Comparison of ENCODE assay signal across 7 mouse cellular contexts in the genomic region with DNA sequence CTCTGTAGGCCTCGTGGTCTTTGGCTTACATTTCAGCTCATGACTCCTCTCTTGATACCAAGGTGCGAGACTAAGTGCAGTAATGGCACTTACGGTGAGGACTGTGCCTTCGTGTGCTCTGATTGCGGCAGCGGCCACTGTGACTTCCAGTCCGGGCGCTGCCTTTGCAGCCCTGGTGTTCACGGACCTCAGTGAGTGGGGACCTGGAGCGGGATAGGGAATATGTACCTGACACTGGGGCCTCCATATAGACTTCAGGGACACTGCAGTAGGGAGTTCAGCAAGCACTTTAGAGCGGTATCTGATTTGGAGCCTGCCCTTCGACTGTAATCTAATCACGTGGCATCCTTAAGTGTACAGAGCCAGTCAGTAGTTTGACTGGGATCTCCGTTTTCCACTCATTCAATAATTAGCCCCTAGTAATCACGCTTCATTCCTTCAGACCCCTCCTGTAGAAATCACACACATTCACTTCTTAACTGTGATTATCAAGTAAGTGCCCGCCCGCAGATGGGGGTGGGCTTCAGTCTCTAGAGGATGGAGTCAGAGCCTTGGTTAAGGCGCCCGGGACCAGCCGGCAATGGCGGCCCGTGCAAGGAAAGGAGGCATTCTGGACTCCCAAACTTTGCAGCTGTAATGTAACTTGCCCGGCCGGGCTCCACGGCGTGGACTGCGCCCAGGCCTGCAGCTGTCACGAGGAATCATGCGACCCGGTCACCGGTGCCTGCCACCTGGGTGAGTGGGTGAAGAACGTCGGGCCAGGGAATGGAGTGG. TPM values are rescaled to one million over a fixed set of nuclear protein-coding genes. Genes with fewer than 3 reads are reported as not detected.
DNase-seq lines count a peak whose midpoint lies in the region; ATAC-seq and TF ChIP-seq lines count a peak whose summit lies in the region.

No protein-coding gene starts in this region.

- H3K36me3 ChIP-seq in lung, embryonic 16.5 days (ENCODE audit: control insufficient read depth, insufficient read depth, low read length), result peaks cover 2% of the 10 kb centered on the region; the same call in 1 of the 2 replicates
- H3K36me3 ChIP-seq in forebrain, embryonic 13.5 days (ENCODE audit: poor library complexity, severe bottlenecking), result no peaks in the 10 kb centered on the region
- peaks cover 64% of the 10 kb centered on the region for H3K36me3 ChIP-seq in limb, embryonic 14.5 days (ENCODE audit: control insufficient read depth, insufficient read depth, low read length)
- H3K36me3 ChIP-seq in stomach, embryonic 14.5 days (ENCODE audit: control insufficient read depth, insufficient read depth, low read length), result peaks cover 20% of the 10 kb centered on the region

- ATAC-seq in lung, embryonic 16.5 days (ENCODE audit: low read depth), result no peak
- ATAC-seq in forebrain, embryonic 13.5 days, result no peak
- no peak for ATAC-seq in limb, embryonic 14.5 days (ENCODE audit: low FRiP score, low read depth)
- no peak for ATAC-seq in stomach, embryonic 14.5 days (ENCODE audit: insufficient number of reproducible peaks, insufficient read depth, low FRiP score, low read depth)

- H3K4me2 ChIP-seq in lung, embryonic 16.5 days (ENCODE audit: low read depth, low read length), result peak overlapping the region; percentile 60
- H3K4me2 ChIP-seq in forebrain, embryonic 13.5 days, result peak overlapping the region; percentile 63
- peak overlapping the region; percentile 44 for H3K4me2 ChIP-seq in limb, embryonic 14.5 days (replicated peaks; ENCODE audit: low read depth, low read length, severe bottlenecking)
- H3K4me2 ChIP-seq in stomach, embryonic 14.5 days (replicated peaks; ENCODE audit: low read depth, low read length), result peak overlapping the region; percentile 42

- no peak for DNase-seq in lung, postnatal 4 days
- no peak for DNase-seq in limb, embryonic 14.5 days (ENCODE audit: low spot score)
- DNase-seq in cerebellum, adult 11 months, result no peak
- no peak for DNase-seq in right cerebral cortex, postnatal 4 days

- H3K27me3 ChIP-seq in lung, embryonic 16.5 days (ENCODE audit: control insufficient read depth, insufficient read depth, low read depth, low read length), result peaks cover 60% of the 10 kb centered on the region
- peaks cover 87% of the 10 kb centered on the region for H3K27me3 ChIP-seq in forebrain, embryonic 13.5 days
- H3K27me3 ChIP-seq in limb, embryonic 14.5 days (ENCODE audit: control insufficient read depth, insufficient read depth, low read length), result peaks cover 12% of the 10 kb centered on the region; the same call in 1 of the 2 replicates
- H3K27me3 ChIP-seq in stomach, embryonic 14.5 days (ENCODE audit: control insufficient read depth, insufficient read depth, low read length), result peaks cover 25% of the 10 kb centered on the region

- H3K27ac ChIP-seq in lung, embryonic 16.5 days (ENCODE audit: low read length), result no peak overlapping the region
- no peak overlapping the region for H3K27ac ChIP-seq in forebrain, embryonic 13.5 days
- peak overlapping the region; percentile 2; the same call in 1 of the 2 replicates for H3K27ac ChIP-seq in limb, embryonic 14.5 days (replicated peaks; ENCODE audit: low read depth, low read length)
- H3K27ac ChIP-seq in stomach, embryonic 14.5 days (ENCODE audit: low read length), result no peak overlapping the region

- H3K4me1 ChIP-seq in lung, embryonic 16.5 days (replicated peaks; ENCODE audit: control insufficient read depth, insufficient read depth, low read length), result peaks cover 87% of the 10 kb centered on the region
- H3K4me1 ChIP-seq in forebrain, embryonic 13.5 days, result peaks cover 41% of the 10 kb centered on the region
- peaks cover 96% of the 10 kb centered on the region for H3K4me1 ChIP-seq in limb, embryonic 14.5 days (ENCODE audit: control insufficient read depth, insufficient read depth, low read length)
- H3K4me1 ChIP-seq in stomach, embryonic 14.5 days (ENCODE audit: control insufficient read depth, insufficient read depth, low read length), result peaks cover 63% of the 10 kb centered on the region

- no peak for TF ChIP-seq POLR2A in limb, embryonic 14.5 days (IDR thresholded peaks at IDR 0.05; ENCODE audit: borderline replicate concordance, extremely low read depth, insufficient read depth, insufficient read length)

- 33% methylated on average over 33 of the region's 33 CpGs for WGBS in lung, embryonic 16.5 days
- 4% methylated on average over 33 of the region's 33 CpGs for WGBS in forebrain, embryonic 13.5 days
- WGBS in limb, embryonic 14.5 days, result 27% methylated on average over 31 of the region's 33 CpGs
- WGBS in stomach, embryonic 14.5 days, result 45% methylated on average over 33 of the region's 33 CpGs

- no peaks in the 10 kb centered on the region for H3K9me3 ChIP-seq in lung, embryonic 16.5 days (ENCODE audit: control insufficient read depth, low read length)
- no peaks in the 10 kb centered on the region for H3K9me3 ChIP-seq in forebrain, embryonic 13.5 days (replicated peaks)
- H3K9me3 ChIP-seq in limb, embryonic 14.5 days (ENCODE audit: control insufficient read depth, low read length), result no peaks in the 10 kb centered on the region
- no peaks in the 10 kb centered on the region for H3K9me3 ChIP-seq in stomach, embryonic 14.5 days (ENCODE audit: control insufficient read depth, low read depth, low read length)

- H3K9ac ChIP-seq in lung, embryonic 16.5 days (ENCODE audit: low read length), result peak overlapping the region; percentile 17
- peak overlapping the region; percentile 52 for H3K9ac ChIP-seq in forebrain, embryonic 13.5 days
- peak overlapping the region; percentile 36; the same call in 1 of the 2 replicates for H3K9ac ChIP-seq in limb, embryonic 14.5 days (ENCODE audit: low read depth, low read length, severe bottlenecking)
- H3K9ac ChIP-seq in stomach, embryonic 14.5 days (replicated peaks; ENCODE audit: low read depth, low read length), result no peak overlapping the region

- peak overlapping the region; percentile 41 for H3K4me3 ChIP-seq in lung, embryonic 16.5 days (ENCODE audit: low read length)
- peak overlapping the region; percentile 38 for H3K4me3 ChIP-seq in forebrain, embryonic 13.5 days
- peak overlapping the region; percentile 24 for H3K4me3 ChIP-seq in limb, embryonic 14.5 days (replicated peaks; ENCODE audit: low read length)
- H3K4me3 ChIP-seq in stomach, embryonic 14.5 days (ENCODE audit: low read depth, low read length), result peak overlapping the region; percentile 20

RNA-seq across cellular contexts. Expression of gene Scarf2, which starts 6.8 kb away (rescaled TPM):
- polyA plus RNA-seq in lung, embryonic 16.5 days (2015; fragmentation: Nextera tagmentation; extraction: Ambion mirVana), result 12.4 and 13.9 TPM in 2 replicates
- polyA plus RNA-seq in forebrain, embryonic 13.5 days (2015; fragmentation: Nextera tagmentation; extraction: Ambion mirVana), result 0.76 and 1.1 TPM in 2 replicates
- 232 and 360 TPM in 2 replicates for polyA plus RNA-seq in limb, embryonic 14.5 days (2012; rRNA removed)
- polyA plus RNA-seq in limb, embryonic 14.5 days (2014; fragmentation: Nextera tagmentation; extraction: Ambion mirVana), result 51.3 and 64.9 TPM in 2 replicates
- polyA plus RNA-seq in stomach, embryonic 14.5 days (2014; fragmentation: Nextera tagmentation; extraction: Ambion mirVana), result 17.8 and 23.3 TPM in 2 replicates

RNA-seq across cellular contexts. Expression of gene B830017H08Rik, which starts 29.1 kb away (rescaled TPM):
- not detected in 2 replicates for polyA plus RNA-seq in lung, embryonic 16.5 days (2015; fragmentation: Nextera tagmentation; extraction: Ambion mirVana)
- 0.27 and 0.55 TPM in 2 replicates for polyA plus RNA-seq in forebrain, embryonic 13.5 days (2015; fragmentation: Nextera tagmentation; extraction: Ambion mirVana)
- polyA plus RNA-seq in limb, embryonic 14.5 days (2012; rRNA removed), result 0.49 and 0.58 TPM in 2 replicates
- 0.17 and 0.69 TPM in 2 replicates for polyA plus RNA-seq in limb, embryonic 14.5 days (2014; fragmentation: Nextera tagmentation; extraction: Ambion mirVana)
- not detected in 2 replicates for polyA plus RNA-seq in stomach, embryonic 14.5 days (2014; fragmentation: Nextera tagmentation; extraction: Ambion mirVana)

RNA-seq across cellular contexts. Expression of gene Car15, which starts 34.3 kb away (rescaled TPM):
- polyA plus RNA-seq in lung, embryonic 16.5 days (2015; fragmentation: Nextera tagmentation; extraction: Ambion mirVana), result 4.1 and 4.5 TPM in 2 replicates
- 4.5 and 6.1 TPM in 2 replicates for polyA plus RNA-seq in forebrain, embryonic 13.5 days (2015; fragmentation: Nextera tagmentation; extraction: Ambion mirVana)
- 8.6 and 11.5 TPM in 2 replicates for polyA plus RNA-seq in limb, embryonic 14.5 days (2012; rRNA removed)
- 3.2 and 3.4 TPM in 2 replicates for polyA plus RNA-seq in limb, embryonic 14.5 days (2014; fragmentation: Nextera tagmentation; extraction: Ambion mirVana)
- 2.4 and 3.4 TPM in 2 replicates for polyA plus RNA-seq in stomach, embryonic 14.5 days (2014; fragmentation: Nextera tagmentation; extraction: Ambion mirVana)

RNA-seq across cellular contexts. Expression of gene Klhl22, which starts 44.4 kb away (rescaled TPM):
- 59.0 and 62.8 TPM in 2 replicates for polyA plus RNA-seq in lung, embryonic 16.5 days (2015; fragmentation: Nextera tagmentation; extraction: Ambion mirVana)
- 53.4 and 55.6 TPM in 2 replicates for polyA plus RNA-seq in forebrain, embryonic 13.5 days (2015; fragmentation: Nextera tagmentation; extraction: Ambion mirVana)
- 124 and 176 TPM in 2 replicates for polyA plus RNA-seq in limb, embryonic 14.5 days (2012; rRNA removed)
- polyA plus RNA-seq in limb, embryonic 14.5 days (2014; fragmentation: Nextera tagmentation; extraction: Ambion mirVana), result 87.2 and 101 TPM in 2 replicates
- polyA plus RNA-seq in stomach, embryonic 14.5 days (2014; fragmentation: Nextera tagmentation; extraction: Ambion mirVana), result 69.8 and 76.6 TPM in 2 replicates
